Mouse (Mus musculus) bone marrow, adult 2 months (tissue): ENCODE data around the gene Arhgef28.

ENCODE experiments used
- CTCF ChIP-seq: fragments of 200-500 bp; IDR thresholded peaks from 2 replicates; pipeline ENCODE4 v1.5.1; 2011; ENCODE audit warnings: low read length, control low read depth; ENCODE audit not compliant: control insufficient read depth, insufficient read depth
- POLR2A ChIP-seq: fragments of 200-500 bp; IDR thresholded peaks from 2 replicates; pipeline ENCODE4 v1.6.1; 2011; ENCODE audit warnings: low read depth, mild to moderate bottlenecking, control low read depth, low read length, borderline replicate concordance; ENCODE audit not compliant: control insufficient read depth

- TF ChIP-seq CTCF (no peak), POLR2A (no peak)
These were observed 91.2 kb downstream of the Arhgef28 start for GRCm38 (mm10) chr13:98115051-98115450.
